Mouse (Mus musculus) bone marrow macrophage, adult 2 months (primary cell): ENCODE data around the gene 1110051M20Rik. TPM values are rescaled to one million over a fixed set of nuclear protein-coding genes. Genes with fewer than 3 reads are reported as not detected.
A peak's percentile ranks its signal among the peaks of the same experiment; 100 is the strongest.

Source experiments
- H3K27ac ChIP-seq: 2 replicates; pipeline ENCODE4 v1.5.1; 2012; ENCODE audit warnings: low read depth, low read length; ENCODE audit not compliant: insufficient read depth
- H3K4me1 ChIP-seq: 2 replicates; pipeline ENCODE4 v1.6.1; 2012; ENCODE audit warnings: low read length; ENCODE audit not compliant: control insufficient read depth, insufficient read depth
- H3K4me3 ChIP-seq: 2 replicates; pipeline ENCODE4 v1.5.1; 2012; ENCODE audit warnings: mild to moderate bottlenecking, low read length, moderate library complexity; ENCODE audit not compliant: insufficient read depth
- CTCF ChIP-seq: IDR thresholded peaks from 2 replicates; pipeline ENCODE4 v1.5.1; 2012; ENCODE audit warnings: low read depth, mild to moderate bottlenecking, low read length, moderate library complexity
- POLR2A ChIP-seq: IDR thresholded peaks from 2 replicates; pipeline ENCODE4 v1.6.1; 2012; ENCODE audit warnings: mild to moderate bottlenecking, low read depth, low read length, borderline replicate concordance
- polyA plus RNA-seq: library from polyadenylated mRNA; stranded (reverse); fragments of >200 nt; gene quantifications from 2 replicates; pipeline ENCODE4 v1.2.4, GENCODE M21; 2012; ENCODE audit not compliant: missing spikeins, insufficient read depth, insufficient read length

Gene 1110051M20Rik
- polyA plus RNA-seq, 1 experiment, result 14.2 TPM

DNA sequence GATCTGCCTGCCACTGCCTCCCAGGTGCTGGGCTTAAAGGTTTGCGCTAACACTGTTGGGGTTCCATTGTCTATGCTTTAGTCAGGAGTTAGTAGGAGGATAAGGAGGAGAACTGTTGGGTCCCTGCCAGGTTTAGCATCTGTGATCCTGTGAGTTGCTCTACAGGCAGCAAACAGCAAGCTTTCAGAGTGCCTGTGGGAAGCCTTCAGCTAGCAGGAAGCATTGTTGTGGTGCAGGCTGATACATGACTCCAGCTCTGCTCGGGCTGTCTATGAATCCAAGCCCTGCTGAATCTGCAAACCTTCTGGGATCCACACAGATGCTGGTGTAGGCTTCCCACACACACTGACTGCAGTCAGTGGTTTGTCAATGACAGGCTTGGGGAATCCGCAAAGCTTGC is 201.1 kb downstream of the 1110051M20Rik start:
- no peak for TF ChIP-seq POLR2A
- H3K27ac ChIP-seq, result no peak overlapping the region
- peaks cover 16% of the 10 kb centered on the region for H3K4me1 ChIP-seq
- no peak overlapping the region for H3K4me3 ChIP-seq

GRCm38 (mm10) chr2:91242547-91242946 is 202.0 kb downstream of the 1110051M20Rik start:
- H3K4me1 ChIP-seq, result peaks cover 14% of the 10 kb centered on the region
- TF ChIP-seq CTCF (no peak), POLR2A (no peak)
- no peak overlapping the region for H3K27ac ChIP-seq
- no peak overlapping the region for H3K4me3 ChIP-seq

- peaks cover 13% of the 10 kb centered on the region for H3K4me1 ChIP-seq
- H3K27ac ChIP-seq, result peak overlapping the region; percentile 88
- peak overlapping the region; percentile 59 for H3K4me3 ChIP-seq
Observed at GRCm38 (mm10) chr2:91237511-91238080, 206.9 kb downstream of the 1110051M20Rik start.

GRCm38 (mm10) chr2:91236601-91237510 is 207.6 kb downstream of the 1110051M20Rik start, which contains the start of gene Ddb2:
Gene Ddb2 (minus strand): TSS chr2:91236982.
- TF ChIP-seq POLR2A (no peak), CTCF (no peak)
- H3K4me3 ChIP-seq, result peak within 1 kb of the TSS; percentile 79
- peaks cover 6% of the 10 kb centered on the region for H3K4me1 ChIP-seq
- peak within 1 kb of the TSS; percentile 88 for H3K27ac ChIP-seq

DNA sequence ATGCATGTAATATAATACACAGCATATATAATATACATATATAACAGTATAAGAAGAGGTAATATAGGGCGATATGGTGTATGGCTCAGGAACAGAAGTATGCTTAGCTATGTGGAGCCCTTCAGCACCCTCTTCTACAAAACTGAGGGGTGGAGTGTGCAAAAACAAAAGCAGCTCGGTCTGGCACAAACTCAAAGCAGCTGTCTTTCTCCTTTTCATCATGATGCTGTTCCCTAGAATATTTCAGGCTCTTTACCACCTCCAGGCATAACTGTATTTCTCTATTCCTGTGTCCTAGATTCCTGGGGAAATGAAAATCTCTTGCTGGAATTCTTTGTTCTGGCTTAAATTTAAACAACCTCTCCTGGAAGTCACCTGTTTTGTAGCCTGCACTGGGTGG is 214.8 kb downstream of the 1110051M20Rik start:
- Histone ChIP-seq H3K4me1 (0 out of 2 replicates have a peak, but pooled peaks cover 2% of the 10 kb centered on the region), H3K4me3 (no peak overlapping the region), H3K27ac (no peak overlapping the region)
- TF ChIP-seq CTCF (no peak), POLR2A (no peak)

Other genes with a start within 250 kb of the 1110051M20Rik start
- gene Nr1h3, start 241.9 kb downstream of the 1110051M20Rik start, polyA plus RNA-seq, result 12.7 and 15.9 TPM in 2 replicates
- gene Acp2, start 241.8 kb downstream of the 1110051M20Rik start, polyA plus RNA-seq, result 141 and 149 TPM in 2 replicates
- gene Ddb2, start 207.7 kb downstream of the 1110051M20Rik start, polyA plus RNA-seq, result 12.6 and 13.1 TPM in 2 replicates
- 0.64 and 1.3 TPM in 2 replicates for gene Pacsin3, start 188.8 kb downstream of the 1110051M20Rik start, polyA plus RNA-seq
- gene Arfgap2, start 179.7 kb downstream of the 1110051M20Rik start, polyA plus RNA-seq, result 52.3 TPM in 2 replicates
- 3.4 and 3.8 TPM in 2 replicates for gene Lrp4, start 12.8 kb upstream of the 1110051M20Rik start, polyA plus RNA-seq
- 31.8 and 40.1 TPM in 2 replicates for gene Ckap5, start 82.1 kb upstream of the 1110051M20Rik start, polyA plus RNA-seq
- gene F2, start 191.7 kb upstream of the 1110051M20Rik start, polyA plus RNA-seq, result not detected in 2 replicates
- 12.5 and 17.5 TPM in 2 replicates for gene Zfp408, start 205.1 kb upstream of the 1110051M20Rik start, polyA plus RNA-seq
- 66.6 and 88.4 TPM in 2 replicates for gene Arhgap1, start 205.2 kb upstream of the 1110051M20Rik start, polyA plus RNA-seq